Mouse (Mus musculus): ENCODE results near the gene Abca7. TPM values are rescaled to one million over a fixed set of nuclear protein-coding genes. Genes with fewer than 3 reads are reported as not detected.

The Abca7 gene
- polyA plus RNA-seq, 1 experiment from 2014 or later = 3.7 TPM

Other genes with a start within 250 kb of the Abca7 start
- 43.7 and 44.0 TPM in 2 replicates for gene Polrmt, start 249.9 kb upstream of the Abca7 start, polyA plus RNA-seq (2015; fragmentation: Nextera tagmentation; extraction: Ambion mirVana)
- 0.69 and 0.72 TPM in 2 replicates for gene Fgf22, start 241.4 kb upstream of the Abca7 start, polyA plus RNA-seq (2015; fragmentation: Nextera tagmentation; extraction: Ambion mirVana)
- 94.9 and 108 TPM in 2 replicates for gene Rnf126, start 229.5 kb upstream of the Abca7 start, polyA plus RNA-seq (2015; fragmentation: Nextera tagmentation; extraction: Ambion mirVana)
- gene Fstl3, start 219.2 kb upstream of the Abca7 start, polyA plus RNA-seq (2015; fragmentation: Nextera tagmentation; extraction: Ambion mirVana) = 0.83 and 0.84 TPM in 2 replicates
- gene Prss57, start 205.5 kb upstream of the Abca7 start, polyA plus RNA-seq (2015; fragmentation: Nextera tagmentation; extraction: Ambion mirVana) = 0.25 and 0.43 TPM in 2 replicates
- 317 and 325 TPM in 2 replicates for gene Palm, start 202.9 kb upstream of the Abca7 start, polyA plus RNA-seq (2015; fragmentation: Nextera tagmentation; extraction: Ambion mirVana)
- gene Misp, start 175.5 kb upstream of the Abca7 start, polyA plus RNA-seq (2015; fragmentation: Nextera tagmentation; extraction: Ambion mirVana) = 0.66 and 0.68 TPM in 2 replicates
- 108 and 120 TPM in 2 replicates for gene Ptbp1, start 142.1 kb upstream of the Abca7 start, polyA plus RNA-seq (2015; fragmentation: Nextera tagmentation; extraction: Ambion mirVana)
- gene Prtn3, start 122.0 kb upstream of the Abca7 start, polyA plus RNA-seq (2015; fragmentation: Nextera tagmentation; extraction: Ambion mirVana) = 13.5 and 15.0 TPM in 2 replicates
- 405 and 410 TPM in 2 replicates for gene Plppr3, start 121.9 kb upstream of the Abca7 start, polyA plus RNA-seq (2015; fragmentation: Nextera tagmentation; extraction: Ambion mirVana)
- 0.19 TPM in 1 of 2 replicates, not detected in the other for gene Elane, start 110.2 kb upstream of the Abca7 start, polyA plus RNA-seq (2015; fragmentation: Nextera tagmentation; extraction: Ambion mirVana)
- gene Cfd, start 105.6 kb upstream of the Abca7 start, polyA plus RNA-seq (2015; fragmentation: Nextera tagmentation; extraction: Ambion mirVana) = not detected in 2 replicates
- gene Med16, start 87.6 kb upstream of the Abca7 start, polyA plus RNA-seq (2015; fragmentation: Nextera tagmentation; extraction: Ambion mirVana) = 53.2 and 56.6 TPM in 2 replicates
- gene Gm26602, start 85.6 kb upstream of the Abca7 start, polyA plus RNA-seq (2015; fragmentation: Nextera tagmentation; extraction: Ambion mirVana) = 10.4 and 21.1 TPM in 2 replicates
- 2.2 and 2.7 TPM in 2 replicates for gene Kiss1r, start 79.5 kb upstream of the Abca7 start, polyA plus RNA-seq (2015; fragmentation: Nextera tagmentation; extraction: Ambion mirVana)
- 272 and 277 TPM in 2 replicates for gene R3hdm4, start 75.3 kb upstream of the Abca7 start, polyA plus RNA-seq (2015; fragmentation: Nextera tagmentation; extraction: Ambion mirVana)
- 2.7 and 3.1 TPM in 2 replicates for gene Arid3a, start 69.5 kb upstream of the Abca7 start, polyA plus RNA-seq (2015; fragmentation: Nextera tagmentation; extraction: Ambion mirVana)
- 89.2 and 94.3 TPM in 2 replicates for gene Wdr18, start 36.3 kb upstream of the Abca7 start, polyA plus RNA-seq (2015; fragmentation: Nextera tagmentation; extraction: Ambion mirVana)
- gene Grin3b, start 25.8 kb upstream of the Abca7 start, polyA plus RNA-seq (2015; fragmentation: Nextera tagmentation; extraction: Ambion mirVana) = 0.50 and 0.63 TPM in 2 replicates
- gene Tmem259, start 12.2 kb upstream of the Abca7 start, polyA plus RNA-seq (2015; fragmentation: Nextera tagmentation; extraction: Ambion mirVana) = 21.7 and 23.1 TPM in 2 replicates
- gene Cnn2, start 7.9 kb upstream of the Abca7 start, polyA plus RNA-seq (2015; fragmentation: Nextera tagmentation; extraction: Ambion mirVana) = 26.7 and 29.1 TPM in 2 replicates
- 1.3 TPM in 2 replicates for gene Arhgap45, start 20.2 kb downstream of the Abca7 start, polyA plus RNA-seq (2015; fragmentation: Nextera tagmentation; extraction: Ambion mirVana)
- gene Polr2e, start 43.3 kb downstream of the Abca7 start, polyA plus RNA-seq (2015; fragmentation: Nextera tagmentation; extraction: Ambion mirVana) = 179 and 186 TPM in 2 replicates
- 472 and 476 TPM in 2 replicates for gene Gpx4, start 50.7 kb downstream of the Abca7 start, polyA plus RNA-seq (2015; fragmentation: Nextera tagmentation; extraction: Ambion mirVana)
- gene Sbno2, start 109.1 kb downstream of the Abca7 start, polyA plus RNA-seq (2015; fragmentation: Nextera tagmentation; extraction: Ambion mirVana) = 13.4 TPM in 2 replicates
- gene Stk11, start 119.3 kb downstream of the Abca7 start, polyA plus RNA-seq (2015; fragmentation: Nextera tagmentation; extraction: Ambion mirVana) = 20.3 and 21.5 TPM in 2 replicates
- 437 and 444 TPM in 2 replicates for gene Atp5d, start 142.1 kb downstream of the Abca7 start, polyA plus RNA-seq (2015; fragmentation: Nextera tagmentation; extraction: Ambion mirVana)
- 29.7 and 39.5 TPM in 2 replicates for gene Cbarp, start 144.3 kb downstream of the Abca7 start, polyA plus RNA-seq (2015; fragmentation: Nextera tagmentation; extraction: Ambion mirVana)
- gene Midn, start 151.8 kb downstream of the Abca7 start, polyA plus RNA-seq (2015; fragmentation: Nextera tagmentation; extraction: Ambion mirVana) = 33.0 and 34.9 TPM in 2 replicates
- gene Cirbp, start 169.5 kb downstream of the Abca7 start, polyA plus RNA-seq (2015; fragmentation: Nextera tagmentation; extraction: Ambion mirVana) = 350 and 358 TPM in 2 replicates
- 9.7 and 12.7 TPM in 2 replicates for gene 1600002K03Rik, start 176.4 kb downstream of the Abca7 start, polyA plus RNA-seq (2015; fragmentation: Nextera tagmentation; extraction: Ambion mirVana)
- 35.8 and 36.5 TPM in 2 replicates for gene Efna2, start 183.0 kb downstream of the Abca7 start, polyA plus RNA-seq (2015; fragmentation: Nextera tagmentation; extraction: Ambion mirVana)
- gene Mum1, start 229.9 kb downstream of the Abca7 start, polyA plus RNA-seq (2015; fragmentation: Nextera tagmentation; extraction: Ambion mirVana) = 49.9 and 52.8 TPM in 2 replicates

Measured in forebrain, embryonic 15.5 days (tissue).